Mouse (Mus musculus) bone marrow, adult 2 months (tissue): ENCODE results near the gene Dnpep.

Experiments
- CTCF ChIP-seq: fragments of 200-500 bp; IDR thresholded peaks from 2 replicates; pipeline ENCODE4 v1.5.1; 2011; ENCODE audit warnings: low read length, control low read depth; ENCODE audit not compliant: control insufficient read depth, insufficient read depth
- POLR2A ChIP-seq: fragments of 200-500 bp; IDR thresholded peaks from 2 replicates; pipeline ENCODE4 v1.6.1; 2011; ENCODE audit warnings: low read depth, mild to moderate bottlenecking, control low read depth, low read length, borderline replicate concordance; ENCODE audit not compliant: control insufficient read depth

GRCm38 (mm10) chr1:75357261-75357660 lies 39.5 kb upstream of the Dnpep start:
- TF ChIP-seq CTCF = no peak
- no peak for TF ChIP-seq POLR2A
